Mouse (Mus musculus) cerebellum, postnatal 4 days (tissue): ENCODE results near the gene Brd3.
"Not testable (repeated sequence)": the region's sequence is repeated elsewhere in the genome, so short reads cannot be mapped to it uniquely, and the experiment has no call there.

Source experiments
- DNase-seq, 2 experiments: peaks; one replicate each; pipeline ENCODE4 v3.0.0; 2022; ENCODE audit warnings: low spot score in 2 of 2, mixed read lengths in 1 of 2

The Brd3 gene

DNA sequence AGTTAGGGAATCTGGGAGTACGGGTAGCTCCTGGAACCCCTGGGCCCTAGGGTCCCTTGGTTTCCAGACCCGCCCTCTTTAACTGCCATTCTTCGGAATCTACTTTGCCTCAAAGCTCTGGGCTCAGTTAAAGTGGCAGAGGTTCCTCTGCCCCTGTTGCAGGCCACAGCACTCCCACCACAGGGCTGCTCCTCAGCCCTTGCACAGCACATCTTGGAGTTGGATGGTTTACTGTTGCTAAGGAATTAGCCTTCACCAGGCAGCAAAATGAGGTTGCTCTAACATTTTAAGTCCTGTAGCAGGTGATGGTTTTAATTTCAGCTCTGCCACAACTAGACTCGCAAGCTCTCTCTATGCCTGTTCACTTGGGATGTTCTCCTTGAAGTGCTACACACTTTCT lies at the start of gene Brd3:
Brd3 (minus strand) TSS at position 101 of the 400 bp plus-strand sequence.
- no peak for DNase-seq

DNA sequence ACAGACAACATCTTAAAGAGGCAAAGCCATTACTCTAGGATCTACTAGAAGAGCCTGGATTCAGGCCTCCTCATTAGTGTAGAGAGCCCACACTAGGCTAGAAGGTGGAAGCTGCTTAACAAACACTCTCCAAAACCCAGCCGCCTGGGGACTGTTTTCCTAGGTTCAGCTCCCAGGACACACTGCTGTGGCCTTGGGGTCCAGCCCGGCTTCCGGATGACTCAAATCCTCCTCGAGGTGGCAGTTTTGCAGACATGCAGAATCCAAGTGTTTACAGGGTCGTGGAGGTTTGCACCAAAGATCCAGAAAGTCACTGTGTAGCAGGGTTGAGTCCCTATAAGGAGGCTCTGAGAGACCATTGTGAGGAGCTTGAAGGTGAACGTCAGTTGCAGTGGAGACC lies 49.5 kb upstream of the Brd3 start:
- DNase-seq = no peak

DNA sequence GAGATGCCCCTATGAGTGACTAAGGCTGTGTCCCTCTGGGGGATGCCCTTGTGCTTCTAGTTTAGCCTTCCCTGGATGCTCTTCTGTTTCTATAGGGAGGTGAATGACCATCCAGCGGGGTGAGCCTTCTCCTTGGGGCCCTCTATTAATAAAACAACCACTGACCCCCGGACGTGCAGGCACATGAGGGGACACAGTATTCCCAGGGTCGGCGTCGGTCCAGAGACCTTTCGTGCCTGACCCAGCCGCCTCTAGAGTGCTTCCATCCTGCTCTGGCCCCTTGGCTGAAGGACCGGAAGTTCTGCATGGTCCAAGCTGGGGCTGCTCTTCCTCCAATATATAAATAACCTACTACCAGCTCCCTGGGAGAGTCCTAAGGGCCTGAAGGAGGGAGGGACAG lies 46.8 kb upstream of the Brd3 start:
- DNase-seq = no peak

DNA sequence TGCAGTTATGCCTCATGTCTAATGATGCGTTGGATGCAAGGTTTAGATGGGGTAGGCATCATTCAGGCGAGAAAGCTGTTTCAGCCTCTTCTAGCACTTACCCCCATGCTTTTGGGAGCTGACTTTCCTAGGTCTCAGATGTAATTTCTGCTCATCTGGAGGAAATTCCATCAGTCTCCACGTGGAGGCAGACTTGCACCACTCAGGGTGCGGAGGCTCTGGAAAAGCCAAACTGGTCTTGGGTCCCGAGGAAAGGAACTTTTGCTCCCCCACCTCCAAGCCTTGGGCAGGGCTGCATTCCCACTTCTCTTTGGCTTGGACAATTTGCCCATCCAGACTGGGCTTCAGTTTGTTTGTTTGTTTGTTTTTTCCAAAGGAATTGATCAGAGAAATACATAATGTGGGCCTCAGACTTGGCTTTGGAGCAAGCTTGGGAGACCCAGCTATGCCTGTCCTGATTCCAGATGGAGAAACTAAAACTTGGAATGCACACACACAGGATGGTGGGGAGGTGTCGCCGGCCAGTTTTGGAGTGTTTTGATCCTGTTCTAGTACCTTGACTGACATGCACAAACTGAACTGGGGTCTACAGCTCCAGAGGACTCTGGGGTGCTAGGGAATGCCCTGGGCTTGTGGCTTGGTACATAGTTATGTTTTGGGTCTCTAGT lies 45.3 kb upstream of the Brd3 start:
- DNase-seq = peak; percentile 49 to 86

DNA sequence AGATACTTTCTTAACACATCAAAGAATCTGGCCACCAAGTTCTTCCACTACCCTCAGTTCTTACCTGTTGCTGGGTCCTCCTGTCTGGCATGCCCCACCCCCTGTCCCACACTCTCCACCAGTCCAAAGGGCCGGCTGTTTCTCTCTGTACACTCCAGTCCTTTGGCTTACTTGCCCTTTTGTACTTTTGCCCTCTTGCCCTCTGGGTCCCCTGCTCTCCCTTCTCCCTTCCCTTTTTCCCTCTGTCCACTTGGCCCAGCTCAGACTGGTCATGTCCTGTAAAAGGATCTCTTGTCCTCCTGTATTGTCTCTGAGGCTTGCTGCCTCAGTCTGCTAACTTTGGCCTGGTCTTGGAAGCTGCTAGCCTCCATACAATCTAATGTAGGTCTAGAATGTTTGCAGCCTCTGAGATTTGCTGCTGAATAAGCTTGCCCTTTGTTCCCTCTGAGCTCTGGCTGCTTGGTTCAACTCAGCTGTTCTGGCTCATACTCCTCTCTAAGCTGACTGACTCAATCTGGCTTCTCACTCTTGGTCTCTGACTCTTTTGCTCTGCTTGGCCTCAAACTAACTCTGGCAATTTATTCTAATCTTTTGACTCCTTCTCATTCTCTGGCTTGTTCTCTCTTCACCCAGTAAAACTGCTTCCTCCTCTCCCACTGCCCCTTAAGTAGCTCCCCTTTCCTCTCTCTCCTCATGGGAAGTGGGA lies 41.4 kb upstream of the Brd3 start:
- no peak for DNase-seq

DNA sequence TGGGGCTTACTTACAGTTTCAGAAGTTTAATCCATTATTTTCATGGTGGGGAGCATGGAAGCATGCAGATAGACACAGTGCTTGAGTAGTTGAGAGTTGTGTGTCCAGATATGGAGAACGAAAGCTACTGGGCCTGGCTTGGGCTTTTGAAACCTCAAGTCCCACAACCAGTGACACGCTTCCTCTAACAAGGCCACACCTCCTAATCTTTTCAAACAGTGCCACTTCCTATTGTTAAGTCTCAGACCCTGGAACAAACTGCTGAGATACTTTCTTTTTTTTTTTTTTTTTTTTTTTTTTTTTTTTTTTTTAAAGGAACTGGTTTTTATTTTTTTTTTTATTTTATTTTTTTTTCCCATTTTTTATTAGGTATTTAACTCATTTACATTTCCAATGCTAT lies 40.5 kb upstream of the Brd3 start:
- no peak for DNase-seq

DNA sequence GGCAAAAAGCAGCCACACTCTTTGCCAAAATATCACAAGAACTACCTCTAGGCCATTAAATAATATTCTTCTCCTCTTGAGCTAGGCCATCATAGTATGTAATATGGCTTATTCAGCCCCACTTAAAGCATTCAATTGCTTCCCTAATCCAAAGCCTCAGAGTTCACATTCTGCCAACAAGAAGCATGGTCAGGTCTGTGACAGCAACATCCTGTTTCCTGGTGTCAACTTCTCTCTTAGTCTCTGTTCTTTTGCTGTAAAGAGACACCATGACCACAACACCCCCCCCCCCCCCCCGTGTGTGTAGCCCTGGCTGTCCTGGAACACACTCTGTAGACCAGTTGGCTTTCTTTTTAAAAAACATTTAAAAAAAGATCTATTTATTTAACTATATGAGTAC lies 39.9 kb upstream of the Brd3 start:
- DNase-seq = no peak

DNA sequence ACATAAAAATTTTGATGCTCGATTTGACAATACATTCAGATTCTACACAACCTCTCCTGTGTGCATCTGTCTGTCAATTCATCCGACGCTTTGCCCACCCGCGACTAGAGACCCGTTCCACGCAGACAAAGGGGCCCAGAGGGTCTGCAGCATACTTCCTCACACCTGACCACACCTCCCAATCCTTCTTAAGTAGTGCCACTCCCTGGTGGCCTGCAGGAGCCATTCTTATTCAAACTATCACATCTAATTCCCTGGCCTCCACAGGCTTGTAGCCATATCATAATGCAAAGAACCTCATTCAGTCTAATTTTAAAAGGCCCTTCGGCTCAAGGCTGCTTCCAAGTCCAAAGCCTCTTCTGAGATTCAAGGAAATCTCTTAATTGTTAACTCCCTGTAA lies 38.6 kb upstream of the Brd3 start:
- not testable (repeated sequence) for DNase-seq

DNA sequence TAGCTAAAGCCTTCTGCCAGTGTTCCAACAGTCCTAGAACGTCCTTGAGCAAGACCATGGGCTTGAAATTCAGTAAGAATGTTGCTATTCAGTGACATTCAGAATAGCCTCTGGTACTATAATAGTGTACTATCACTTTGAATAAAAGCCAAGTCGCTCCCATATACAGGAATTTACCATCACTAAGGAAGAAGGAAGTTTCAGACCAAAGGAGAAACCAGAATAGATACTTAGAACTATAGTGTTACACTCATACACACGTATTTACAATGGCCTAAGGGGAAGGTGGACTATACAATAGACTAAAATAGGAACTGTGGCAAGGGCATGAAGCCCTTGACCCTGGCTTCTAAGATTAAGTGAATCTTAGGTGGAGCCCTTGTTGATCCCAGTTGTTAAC lies 38.1 kb upstream of the Brd3 start:
- not testable (repeated sequence) for DNase-seq

DNA sequence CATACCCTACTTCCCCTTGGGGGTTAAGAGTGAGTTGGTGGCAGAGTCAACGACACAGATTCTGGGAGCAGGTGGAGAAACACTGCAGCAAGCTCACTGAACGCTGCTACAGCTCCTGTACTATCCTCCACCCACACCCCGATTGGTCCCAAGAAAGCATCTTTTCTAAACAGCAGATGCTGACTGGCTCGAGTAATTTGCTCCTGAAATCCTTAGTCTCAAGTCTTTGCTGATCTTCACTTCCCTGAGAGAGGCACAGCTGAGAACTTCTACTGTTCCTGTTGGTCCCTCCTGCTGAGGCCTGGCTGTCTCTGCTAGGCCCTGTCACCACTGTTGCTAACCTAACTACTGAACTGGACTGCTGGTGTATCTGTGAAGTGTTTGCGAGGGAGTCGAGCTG lies 37.2 kb upstream of the Brd3 start:
- no peak for DNase-seq

DNA sequence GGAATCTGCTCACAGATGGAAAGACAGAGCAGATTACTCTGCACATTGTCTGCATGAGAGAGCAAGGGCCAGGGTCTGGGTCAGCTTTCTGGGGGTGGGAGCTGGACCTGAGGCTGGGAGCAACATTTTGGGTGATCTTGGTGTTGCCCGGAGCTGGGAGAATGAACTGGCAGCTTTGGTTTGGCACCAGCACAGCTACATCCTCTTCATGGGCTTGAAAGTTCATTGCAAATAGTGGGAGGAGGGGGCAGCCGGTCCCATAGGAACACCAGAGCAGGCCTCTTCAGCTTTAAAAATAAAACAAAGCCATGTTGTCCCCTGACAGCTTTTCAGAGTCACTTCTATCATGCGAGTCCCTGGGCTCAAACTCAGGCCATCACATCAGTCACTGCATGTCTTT lies 33.8 kb upstream of the Brd3 start:
- no peak for DNase-seq

DNA sequence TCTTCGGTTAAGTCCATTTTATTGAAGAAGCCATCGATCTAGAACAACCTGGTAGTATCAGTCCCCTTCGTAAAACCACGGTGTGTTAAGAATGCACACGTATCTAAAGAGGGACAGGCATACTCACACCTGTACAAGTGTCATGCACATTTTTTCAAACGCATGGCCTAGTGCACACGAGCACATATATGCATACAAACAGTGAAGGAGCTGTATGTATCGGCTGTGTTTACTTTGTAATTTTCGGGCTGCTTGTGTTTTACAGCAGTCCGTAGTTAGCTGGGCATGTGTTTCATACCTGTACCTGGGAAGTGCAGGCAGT lies 33.0 kb upstream of the Brd3 start:
- no peak for DNase-seq

DNA sequence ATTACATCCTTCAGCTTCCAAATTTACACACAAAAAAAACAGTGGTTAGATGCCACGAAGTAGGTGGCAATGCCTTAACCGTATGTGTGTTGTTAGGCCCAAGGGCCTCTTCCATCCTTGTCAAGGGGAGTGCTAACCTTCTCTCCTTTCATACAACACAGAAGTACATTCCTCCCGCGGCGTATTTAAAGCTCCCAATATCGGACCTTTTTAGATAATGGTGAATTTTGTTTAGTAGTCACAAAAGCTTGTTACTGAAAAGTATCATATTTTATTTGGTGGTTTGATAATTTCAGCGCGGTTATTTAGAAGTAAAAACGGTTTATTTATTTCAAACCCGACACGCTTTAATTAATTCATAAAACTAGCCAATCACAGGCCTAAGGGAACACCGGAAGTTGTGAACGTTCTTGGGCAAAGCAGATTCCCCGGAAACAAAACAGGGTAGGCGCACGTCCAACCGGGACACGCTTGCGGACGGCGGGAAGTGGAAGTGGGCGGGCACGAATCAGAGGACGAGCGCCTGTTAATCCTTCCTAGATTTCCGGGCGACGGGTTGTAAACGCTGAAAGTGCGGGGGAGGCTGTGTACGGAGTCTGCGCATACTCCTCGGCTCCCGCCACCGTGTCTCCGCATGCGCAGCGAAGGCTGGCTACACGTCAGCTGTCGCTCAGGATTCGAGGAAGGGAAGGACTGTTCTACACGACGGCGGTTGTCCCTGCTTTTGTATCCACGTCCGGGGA lies 32.5 kb upstream of the Brd3 start:
- peak; percentile 91 to 96 for DNase-seq

DNA sequence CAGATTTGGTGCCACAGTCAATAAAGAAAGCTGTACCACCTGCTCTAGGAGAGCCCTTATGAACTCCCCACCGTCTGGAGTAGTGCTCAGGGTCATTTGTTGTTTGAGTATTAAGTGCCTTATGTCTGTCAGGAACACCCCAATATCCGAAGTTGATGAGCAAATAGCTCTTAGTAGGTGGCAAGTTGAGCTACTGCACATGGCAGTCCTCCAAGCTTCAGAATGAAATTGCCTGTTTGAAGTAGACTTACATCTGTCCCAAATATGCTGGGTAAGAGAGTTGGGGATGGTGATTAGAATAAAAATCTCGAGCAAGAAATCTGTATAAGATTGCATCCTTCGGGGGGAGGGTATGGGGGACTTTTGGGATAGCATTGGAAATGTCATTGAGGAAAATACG lies 31.9 kb upstream of the Brd3 start:
- DNase-seq = no peak

DNA sequence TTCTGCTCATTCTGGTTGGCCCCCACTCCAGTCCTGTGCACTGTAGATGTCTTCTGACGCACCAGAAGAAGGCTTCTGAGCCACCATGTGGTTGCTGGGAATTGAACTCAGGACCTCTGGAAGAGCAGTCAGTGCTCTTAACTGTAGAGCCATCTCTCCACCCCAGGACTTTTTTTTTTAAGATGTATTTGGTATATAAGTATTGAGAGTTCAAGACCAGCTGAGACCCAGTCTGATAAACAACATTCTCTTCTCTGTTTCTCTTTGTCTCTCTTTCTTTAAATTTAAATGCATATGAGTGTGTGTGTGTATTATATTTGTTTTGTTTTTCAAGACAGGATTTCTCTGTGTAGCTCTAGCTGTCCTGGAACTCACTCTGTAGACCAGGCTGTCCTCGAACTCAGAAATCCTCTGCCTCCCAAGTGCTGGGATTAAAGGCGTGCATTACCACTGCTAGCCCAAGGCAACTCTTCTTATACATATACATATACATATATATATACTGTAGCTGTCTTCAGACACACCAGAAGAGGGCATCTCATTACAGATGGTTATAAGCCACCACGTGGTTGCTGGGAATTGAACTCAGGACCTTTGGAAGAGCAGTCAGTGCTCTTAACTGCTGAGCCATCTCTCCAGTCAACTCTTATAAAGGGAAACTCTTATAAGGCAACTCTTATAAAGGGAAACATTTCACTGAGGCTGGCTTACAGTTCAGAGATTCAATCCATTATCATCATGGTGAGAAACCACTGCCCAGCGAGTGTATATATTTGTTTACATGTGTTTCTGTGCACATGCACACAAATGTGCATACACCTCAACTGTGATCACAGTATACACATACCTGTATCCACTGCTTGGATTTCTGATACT lies 31.2 kb upstream of the Brd3 start:
- not testable (repeated sequence) for DNase-seq

DNA sequence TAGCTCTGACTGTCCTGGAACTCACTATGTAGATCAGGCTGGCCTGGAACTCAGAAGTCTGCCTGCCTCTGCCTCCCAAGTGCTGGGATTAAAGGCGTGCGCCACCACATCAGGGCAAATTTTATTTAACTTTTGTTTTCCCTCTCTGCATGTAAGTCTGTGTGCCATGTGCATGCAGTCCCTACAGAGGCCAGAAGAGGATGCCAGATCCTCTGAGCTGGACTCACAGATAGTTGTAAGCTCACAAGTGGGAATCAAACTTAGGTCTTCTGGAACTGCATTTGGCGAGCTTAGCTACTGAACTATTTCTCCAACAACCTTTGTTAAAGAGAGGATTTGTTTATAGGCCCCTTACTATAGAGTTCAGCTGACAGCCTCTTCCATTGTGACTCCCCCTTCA lies 10.8 kb upstream of the Brd3 start:
- DNase-seq = no peak

DNA sequence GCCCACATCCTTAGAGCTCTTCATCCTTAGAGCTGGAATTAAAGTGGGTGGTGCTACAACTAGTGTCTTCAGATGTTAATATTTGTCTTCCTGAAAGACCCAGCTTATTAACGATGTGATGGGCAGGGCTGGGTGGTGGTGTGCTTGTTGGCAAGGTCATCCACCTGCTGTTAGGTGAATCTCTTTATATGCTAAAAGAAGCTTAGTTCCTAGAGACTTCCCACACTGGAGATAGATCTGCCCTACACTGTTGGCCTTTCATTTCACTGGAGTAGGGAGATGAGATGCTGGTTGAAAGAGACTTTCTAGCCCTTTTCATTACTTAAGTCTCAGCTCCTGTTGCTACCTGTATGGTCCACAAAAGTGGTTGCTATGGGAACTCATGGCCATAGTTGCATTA lies 8.8 kb upstream of the Brd3 start:
- no peak for DNase-seq

DNA sequence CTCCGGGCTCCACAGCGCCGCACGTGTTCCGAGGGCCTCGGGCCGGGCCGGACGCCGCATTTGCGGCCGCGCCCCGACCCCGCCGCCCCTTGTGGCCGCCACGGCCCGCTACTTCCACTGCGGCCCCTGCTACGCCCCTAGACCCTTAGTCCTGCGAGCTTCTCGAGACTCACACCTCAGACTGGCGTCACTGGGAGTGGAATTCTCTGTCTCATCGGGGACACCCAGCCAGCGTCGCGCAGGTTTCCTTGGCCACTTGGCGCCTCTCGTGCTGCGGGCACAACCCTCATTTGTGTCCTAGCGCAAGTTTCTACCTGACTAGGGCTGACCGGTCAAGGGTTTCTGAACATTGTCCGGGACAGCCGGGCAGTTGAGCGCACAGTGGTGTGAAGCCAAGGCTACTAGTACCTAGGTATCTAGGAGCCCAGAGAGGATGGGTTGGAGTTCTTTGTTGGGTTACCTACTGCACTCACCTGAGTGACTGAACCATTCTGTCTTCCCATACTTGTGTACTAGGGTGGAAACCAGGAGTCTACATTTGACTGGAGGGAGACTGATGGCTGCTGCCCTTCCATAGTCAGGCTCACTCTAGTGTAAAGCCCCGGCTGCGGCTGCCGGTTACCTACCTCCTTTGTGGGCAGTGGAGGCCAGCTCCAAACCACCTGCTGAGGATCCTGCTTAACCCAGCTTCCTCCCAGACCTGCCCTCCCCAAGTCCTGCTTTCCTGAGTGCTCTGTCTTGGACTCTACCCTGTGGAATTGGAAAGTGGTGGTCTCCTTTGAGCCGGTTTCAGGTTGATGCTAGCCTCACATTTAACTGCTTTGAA lies 8.1 kb upstream of the Brd3 start:
- no peak for DNase-seq

DNA sequence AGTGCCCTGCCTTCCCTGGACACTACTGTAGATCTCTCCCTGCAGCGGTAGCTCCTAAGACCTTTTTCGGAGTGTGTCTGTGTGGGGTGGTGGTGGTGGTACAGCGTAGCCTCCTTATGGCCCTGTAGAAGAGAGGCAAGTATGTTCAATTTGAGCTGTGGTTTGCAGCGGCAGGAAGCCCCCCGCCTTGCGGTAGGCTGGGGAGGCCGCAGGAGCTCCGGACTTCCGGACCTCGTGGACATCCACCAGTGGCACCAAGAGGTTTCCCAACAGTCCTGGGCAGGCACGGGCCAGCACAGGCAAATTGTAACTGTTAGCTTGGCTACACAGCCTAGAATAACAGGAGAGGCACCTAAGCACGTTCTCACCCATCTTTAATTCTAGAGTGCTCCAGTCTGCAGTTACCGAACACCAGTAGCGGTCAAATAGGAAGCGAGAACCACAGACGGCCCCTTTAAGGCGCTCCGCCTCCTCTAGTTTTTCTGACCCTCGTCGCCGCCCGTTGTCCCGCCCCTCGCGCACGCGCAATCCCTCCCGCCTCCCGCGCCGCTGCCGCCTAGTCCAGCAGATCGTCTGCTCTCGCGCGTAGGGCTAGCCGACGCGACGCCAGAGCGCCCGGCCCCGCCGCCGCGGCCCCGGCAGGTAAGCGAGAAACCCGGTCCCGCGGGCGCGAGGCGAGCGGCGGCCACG lies 7.3 kb upstream of the Brd3 start, which contains the start of gene Wdr5:
Wdr5 (plus strand) TSS at position 519 of the 690 bp plus-strand sequence.
- DNase-seq = peak; percentile 98 to 100

DNA sequence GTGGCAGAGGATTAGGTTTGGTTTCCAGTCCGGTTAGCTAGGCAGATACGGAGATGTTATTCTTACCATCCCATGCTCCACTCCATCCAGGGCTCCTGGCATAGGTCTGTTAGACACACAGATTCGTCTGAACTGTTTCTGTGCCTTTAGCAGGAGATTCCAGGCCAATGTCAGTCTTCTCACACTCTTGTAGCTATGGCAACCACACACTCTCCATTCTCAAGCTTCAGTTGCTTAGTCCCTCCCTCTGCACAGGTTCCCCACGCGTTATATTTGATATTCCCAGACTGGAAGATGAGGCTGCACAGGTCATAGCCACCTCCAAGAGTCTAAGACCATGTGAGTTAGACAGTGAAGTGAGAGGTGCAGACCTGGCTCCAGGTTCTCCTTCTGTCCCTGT lies 6.4 kb upstream of the Brd3 start:
- no peak for DNase-seq

DNA sequence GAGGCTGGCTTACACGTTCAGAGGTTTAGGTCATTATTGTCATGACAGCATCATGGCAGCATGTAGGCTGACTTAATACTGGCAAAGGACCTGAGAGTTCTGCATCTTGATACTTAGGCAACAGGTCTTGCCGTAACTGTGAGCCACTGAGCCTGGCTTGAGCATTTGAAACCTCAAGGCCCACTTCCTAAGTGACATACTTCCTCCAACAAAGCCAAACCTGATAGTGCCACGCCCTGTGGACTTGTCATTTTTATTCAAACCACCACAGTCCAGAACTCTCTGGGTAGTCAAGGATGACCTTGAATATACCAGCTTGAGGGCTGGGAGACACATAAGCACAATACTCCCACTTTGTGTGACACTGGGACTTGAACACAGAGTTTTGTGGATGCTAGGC lies 5.4 kb upstream of the Brd3 start:
- no peak for DNase-seq
